Mouse (Mus musculus) liver, embryonic 14.5 days (tissue): ENCODE measurements around the gene Mafb. TPM values are rescaled to one million over a fixed set of nuclear protein-coding genes. Genes with fewer than 3 reads are reported as not detected.

ENCODE experiments used
- ATAC-seq: fragments of 200-750 bp; cut with Nextera tagmentation; 2 replicates; pipeline ENCODE4 v1.8.0; 2017; ENCODE audit warnings: moderate number of reproducible peaks, mild to moderate bottlenecking, moderate library complexity; ENCODE audit not compliant: insufficient read depth
- DNase-seq, 3 experiments: peaks; one replicate each; pipeline ENCODE4 v3.0.0-alpha.2; 2012 to 2013; ENCODE audit warnings: low read depth in 3 of 3, low spot score in 3 of 3
- H3K27ac ChIP-seq: fragments of 300-500 bp; sonication (generic); 2 replicates; pipeline ENCODE4 v1.5.1; 2014; ENCODE audit warnings: moderate library complexity, mild to moderate bottlenecking, control low read depth, inconsistent platforms
- H3K27me3 ChIP-seq: fragments of 300-500 bp; sonication (generic); 2 replicates; pipeline ENCODE4 v1.6.1; 2014; ENCODE audit warnings: mild to moderate bottlenecking, low read length, moderate library complexity; ENCODE audit not compliant: control insufficient read depth, insufficient read depth
- H3K36me3 ChIP-seq: fragments of 300-500 bp; sonication (generic); replicated peaks from 2 replicates; pipeline ENCODE4 v1.6.1; 2014; ENCODE audit warnings: low read depth; ENCODE audit not compliant: control insufficient read depth, insufficient read depth
- H3K4me1 ChIP-seq, 2 experiments: fragments of 200-500 bp in 1 of 2; fragments of 300-500 bp in 1 of 2; sonication (generic) in 1 of 2; replicated peaks; 2 replicates each; pipeline ENCODE4 v1.6.1; 2012 to 2014; ENCODE audit warnings: antibody characterized with exemption in 1 of 2, inconsistent platforms in 1 of 2, low read length in 1 of 2; ENCODE audit not compliant: control insufficient read depth in 2 of 2, insufficient read depth in 2 of 2
- H3K4me2 ChIP-seq: fragments of 300-500 bp; sonication (generic); 2 replicates; pipeline ENCODE4 v1.6.1; 2014; ENCODE audit warnings: low read depth, mild to moderate bottlenecking, control low read depth, moderate library complexity
- H3K4me3 ChIP-seq, 2 experiments: fragments of 200-500 bp in 1 of 2; fragments of 300-500 bp in 1 of 2; sonication (generic) in 1 of 2; 2 replicates each; pipeline ENCODE4 v1.5.1; 2012 to 2014; ENCODE audit warnings: low read depth in 2 of 2, low read length in 2 of 2, mild to moderate bottlenecking in 2 of 2, control low read depth in 1 of 2, inconsistent platforms in 1 of 2, moderate library complexity in 1 of 2; ENCODE audit not compliant: insufficient read depth in 1 of 2
- H3K9ac ChIP-seq: fragments of 300-500 bp; sonication (generic); replicated peaks from 2 replicates; pipeline ENCODE4 v1.6.1; 2014; ENCODE audit warnings: mild to moderate bottlenecking, control low read depth, moderate library complexity
- H3K9me3 ChIP-seq: fragments of 300-500 bp; sonication (generic); 2 replicates; pipeline ENCODE4 v1.6.1; 2016; ENCODE audit warnings: low read length, mixed read lengths; ENCODE audit not compliant: control insufficient read depth
- CTCF ChIP-seq: IDR thresholded peaks from 2 replicates; pipeline ENCODE4 v1.5.1; 2016; ENCODE audit warnings: antibody characterized with exemption, low read depth, control low read depth
- EP300 ChIP-seq: IDR thresholded peaks from 2 replicates; pipeline ENCODE4 v1.6.1; 2016; ENCODE audit warnings: antibody characterized with exemption, low read depth
- WGBS: fragments of 180-500 bp; shearing (Covaris S2); extraction: QIAGEN DNeasy Blood & Tissue Kit; methylation state at CpG from one replicate; pipeline ENCODE4 v1.1.7; 2014; ENCODE audit not compliant: insufficient replicate concordance; 5-methylcytosine and 5-hydroxymethylcytosine counted together
- polyA plus RNA-seq, 2 experiments: library from polyadenylated mRNA; depleted of rRNA in 1 of 2; stranded (reverse) in 1 of 2; unstranded in 1 of 2; fragments of >200 nt; fragmentation: Nextera tagmentation in 1 of 2; extraction: Ambion mirVana in 1 of 2; gene quantifications; 2 replicates each; pipeline versions ENCODE4 v1.2.1 to v1.2.3; 2012 to 2014

The Mafb gene
- polyA plus RNA-seq, 2 experiments: 2.0 to 2.3 TPM

DNA sequence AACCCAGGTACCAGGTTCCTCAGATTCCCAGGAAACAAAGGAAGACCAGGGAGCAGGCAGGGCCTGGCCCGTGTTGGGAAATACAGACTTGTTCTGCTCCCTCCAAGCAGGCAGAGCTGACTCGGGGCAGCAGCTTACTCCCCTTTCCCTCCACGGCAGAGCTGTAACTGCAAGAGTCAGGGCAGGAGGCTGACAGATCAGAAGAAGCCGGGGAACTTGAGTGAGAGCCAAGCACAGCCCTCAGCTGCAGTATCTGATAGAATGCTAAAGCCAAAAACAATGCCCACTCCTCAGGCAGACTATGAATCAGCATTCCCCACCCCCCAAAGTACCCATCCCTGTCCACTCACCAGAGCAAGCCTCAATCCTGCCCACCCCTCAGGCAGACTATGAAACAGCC, 8.0 kb downstream of the Mafb start:
- no peak overlapping the region for H3K4me2 ChIP-seq
- WGBS: 8% methylated on average over 4 of the region's 4 CpGs

GRCm38 (mm10) chr2:160357442-160357841, 9.4 kb downstream of the Mafb start:
- no peak overlapping the region for H3K4me3 ChIP-seq
- H3K27ac ChIP-seq: no peak overlapping the region
- H3K4me1 ChIP-seq: no peaks in the 10 kb centered on the region; a peak in 1 of 4 replicates
- peaks cover 33% of the 10 kb centered on the region for H3K27me3 ChIP-seq
- TF ChIP-seq CTCF (no peak), EP300 (no peak)
- H3K4me2 ChIP-seq: no peak overlapping the region
- DNase-seq: no peak
- ATAC-seq: no peak
- H3K36me3 ChIP-seq: no peaks in the 10 kb centered on the region
- WGBS: 44% methylated on average over 4 of the region's 4 CpGs
- H3K9ac ChIP-seq: no peak overlapping the region
- H3K9me3 ChIP-seq: no peaks in the 10 kb centered on the region

More for the DNA sequence above, 8.0 kb downstream of the Mafb start:
- Histone ChIP-seq H3K27ac (no peak overlapping the region), H3K4me1 (no peaks in the 10 kb centered on the region; a peak in 1 of 4 replicates), H3K36me3 (no peaks in the 10 kb centered on the region), H3K4me3 (no peak overlapping the region), H3K27me3 (peaks cover 47% of the 10 kb centered on the region), H3K9ac (no peak overlapping the region), H3K9me3 (no peaks in the 10 kb centered on the region)
- DNase-seq: no peak
- ATAC-seq: no peak
- TF ChIP-seq EP300: no peak
- no peak for TF ChIP-seq CTCF

DNA sequence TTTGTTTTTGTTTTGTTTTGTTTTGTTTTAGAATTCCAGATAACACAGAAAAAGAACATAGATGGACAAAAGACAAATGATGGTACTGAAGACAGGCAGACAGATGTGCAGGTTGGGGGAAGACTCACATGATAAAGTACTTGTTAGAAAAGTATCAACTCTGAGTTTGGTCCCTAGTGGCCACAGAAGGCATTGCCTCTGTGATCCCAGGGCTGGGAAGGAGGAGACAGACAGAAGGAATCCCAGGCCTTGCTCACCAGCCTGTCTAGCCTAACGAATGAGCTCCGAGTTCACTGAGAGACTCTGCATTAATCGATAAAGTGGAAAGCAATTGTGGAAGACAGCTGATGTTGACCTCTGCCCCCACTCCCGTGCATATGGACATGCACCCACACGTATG, 10.7 kb downstream of the Mafb start:
- H3K36me3 ChIP-seq: no peaks in the 10 kb centered on the region
- no peak overlapping the region for H3K9ac ChIP-seq
- H3K27ac ChIP-seq: no peak overlapping the region
- H3K27me3 ChIP-seq: peaks cover 20% of the 10 kb centered on the region
- H3K4me3 ChIP-seq: no peak overlapping the region
- TF ChIP-seq CTCF: peak; percentile 50
- no peak for TF ChIP-seq EP300
- DNase-seq (no peak), ATAC-seq (no peak)
- no peaks in the 10 kb centered on the region for H3K9me3 ChIP-seq
- H3K4me1 ChIP-seq: no peaks in the 10 kb centered on the region
- 44% methylated on average over 5 of the region's 5 CpGs for WGBS
- H3K4me2 ChIP-seq: no peak overlapping the region

- Histone ChIP-seq H3K9ac (no peak overlapping the region), H3K36me3 (no peaks in the 10 kb centered on the region), H3K4me1 (peaks cover 0 to 3% of the 10 kb centered on the region in 2 experiments; a peak in 2 of 4 replicates), H3K27me3 (peaks cover 5% of the 10 kb centered on the region), H3K27ac (no peak overlapping the region), H3K4me3 (no peak overlapping the region), H3K4me2 (no peak overlapping the region), H3K9me3 (no peaks in the 10 kb centered on the region)
- DNase-seq: no peak
- WGBS: 32% methylated on average over 2 of the region's 2 CpGs
- TF ChIP-seq CTCF (peak; percentile 26; the same call in 1 of the 2 replicates), EP300 (no peak)
- no peak for ATAC-seq
Observed at GRCm38 (mm10) chr2:160354319-160354718, 12.5 kb downstream of the Mafb start.

DNA sequence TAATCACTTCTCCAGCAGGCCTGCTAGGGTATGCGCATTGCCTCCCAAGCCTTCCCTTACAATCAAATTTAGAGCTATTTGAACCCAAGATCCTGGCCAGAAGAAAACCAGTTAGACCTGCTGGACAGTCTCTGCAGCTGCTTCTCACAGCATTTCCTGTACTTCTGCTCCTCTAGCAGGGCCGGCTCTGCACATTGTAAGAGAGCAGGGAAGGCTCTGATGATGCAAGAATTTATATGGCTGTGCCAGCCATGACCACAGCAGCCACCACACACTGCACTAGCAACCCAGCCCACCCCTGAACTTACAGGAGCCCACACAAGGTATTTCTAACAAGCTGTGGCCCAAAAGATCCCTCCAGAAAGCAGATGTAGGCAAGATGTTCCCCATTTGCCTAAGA, 13.3 kb downstream of the Mafb start:
- WGBS: 41% methylated on average over 2 of the region's 2 CpGs
- Histone ChIP-seq H3K36me3 (no peaks in the 10 kb centered on the region), H3K9ac (no peak overlapping the region), H3K4me2 (no peak overlapping the region), H3K4me3 (no peak overlapping the region), H3K27me3 (peaks cover under 1% of the 10 kb centered on the region), H3K4me1 (peaks cover 0 to 9% of the 10 kb centered on the region in 2 experiments; a peak in 2 of 4 replicates), H3K9me3 (no peaks in the 10 kb centered on the region), H3K27ac (no peak overlapping the region)
- ATAC-seq: no peak
- TF ChIP-seq CTCF (no peak), EP300 (no peak)
- no peak for DNase-seq
